ENCODE assay signal across 8 mouse cellular contexts in genomic region chr19:59076131-59076530, GRCm38 (mm10). TPM values are rescaled to one million over a fixed set of nuclear protein-coding genes. Genes with fewer than 3 reads are reported as not detected.
DNase-seq lines count a peak whose midpoint lies in the region; ATAC-seq and TF ChIP-seq lines count a peak whose summit lies in the region.

No protein-coding gene starts in this region.

- no peak overlapping the region for H3K4me3 ChIP-seq in heart, embryonic 16.5 days (ENCODE audit: low read length)
- H3K4me3 ChIP-seq in hindbrain, embryonic 13.5 days = peak overlapping the region; percentile 79
- H3K4me3 ChIP-seq in neural tube, embryonic 13.5 days = peak overlapping the region; percentile 73
- H3K4me3 ChIP-seq in thymus, adult 2 months (ENCODE audit: control insufficient read depth, insufficient read depth, low read length) = no peak overlapping the region

- H3K36me3 ChIP-seq in heart, embryonic 16.5 days (ENCODE audit: control insufficient read depth, insufficient read depth) = no peaks in the 10 kb centered on the region
- H3K36me3 ChIP-seq in hindbrain, embryonic 13.5 days = no peaks in the 10 kb centered on the region
- H3K36me3 ChIP-seq in neural tube, embryonic 13.5 days = no peaks in the 10 kb centered on the region
- H3K36me3 ChIP-seq in thymus, adult 2 months (ENCODE audit: control insufficient read depth, insufficient read depth, low read length) = no peaks in the 10 kb centered on the region

- ATAC-seq in heart, embryonic 16.5 days (replicated peaks; ENCODE audit: extremely low read depth, insufficient read depth, low FRiP score) = no peak
- no peak for ATAC-seq in hindbrain, embryonic 13.5 days (ENCODE audit: low FRiP score)
- ATAC-seq in neural tube, embryonic 13.5 days (ENCODE audit: low read depth) = peak; percentile 30; the same call in 1 of the 2 replicates

- no peak for TF ChIP-seq CTCF in brain, embryonic 14.5 days (IDR thresholded peaks at IDR 0.05; ENCODE audit: borderline replicate concordance, extremely low read depth, insufficient read depth, insufficient read length)
- TF ChIP-seq CTCF in thymus, adult 2 months (IDR thresholded peaks at IDR 0.05; ENCODE audit: borderline replicate concordance, control insufficient read depth, extremely low read depth, insufficient read depth, low read length, poor library complexity) = no peak

- H3K4me1 ChIP-seq in heart, embryonic 16.5 days (ENCODE audit: control insufficient read depth, insufficient read depth, low read length) = no peaks in the 10 kb centered on the region; the same call in 1 of the 2 replicates
- peaks cover 27% of the 10 kb centered on the region for H3K4me1 ChIP-seq in hindbrain, embryonic 13.5 days (replicated peaks)
- peaks cover 23% of the 10 kb centered on the region for H3K4me1 ChIP-seq in neural tube, embryonic 13.5 days (replicated peaks)
- H3K4me1 ChIP-seq in thymus, adult 2 months (replicated peaks; ENCODE audit: control insufficient read depth, insufficient read depth, low read length) = no peaks in the 10 kb centered on the region

- no peak overlapping the region for H3K27ac ChIP-seq in heart, embryonic 16.5 days (ENCODE audit: low read length)
- no peak overlapping the region for H3K27ac ChIP-seq in hindbrain, embryonic 13.5 days
- no peak overlapping the region for H3K27ac ChIP-seq in neural tube, embryonic 13.5 days (replicated peaks)
- no peak overlapping the region for H3K27ac ChIP-seq in thymus, adult 2 months (ENCODE audit: control insufficient read depth, insufficient read depth, low read length)

- H3K9ac ChIP-seq in heart, embryonic 16.5 days (ENCODE audit: low read length) = no peak overlapping the region
- H3K9ac ChIP-seq in hindbrain, embryonic 13.5 days = no peak overlapping the region; the same call in 1 of the 2 replicates
- peak overlapping the region; percentile 88; the same call in 1 of the 2 replicates for H3K9ac ChIP-seq in neural tube, embryonic 13.5 days

- peak overlapping the region; percentile 96; the same call in 1 of the 2 replicates for H3K4me2 ChIP-seq in heart, embryonic 16.5 days (ENCODE audit: low read depth, low read length)
- H3K4me2 ChIP-seq in hindbrain, embryonic 13.5 days = peak overlapping the region; percentile 93
- H3K4me2 ChIP-seq in neural tube, embryonic 13.5 days = peak overlapping the region; percentile 92

- peaks cover 34% of the 10 kb centered on the region for H3K27me3 ChIP-seq in heart, embryonic 16.5 days (ENCODE audit: control insufficient read depth, insufficient read depth, low read length)
- H3K27me3 ChIP-seq in hindbrain, embryonic 13.5 days = peaks cover 52% of the 10 kb centered on the region
- H3K27me3 ChIP-seq in neural tube, embryonic 13.5 days = peaks cover 52% of the 10 kb centered on the region
- H3K27me3 ChIP-seq in thymus, adult 2 months (ENCODE audit: control insufficient read depth, insufficient read depth, low read length) = peaks cover 4% of the 10 kb centered on the region

- TF ChIP-seq POLR2A in brain, embryonic 14.5 days (IDR thresholded peaks at IDR 0.05; ENCODE audit: borderline replicate concordance, extremely low read depth, insufficient read depth, insufficient read length, poor library complexity, severe bottlenecking) = no peak
- TF ChIP-seq POLR2A in thymus, adult 2 months (IDR thresholded peaks at IDR 0.05; ENCODE audit: control insufficient read depth, extremely low read depth, insufficient read depth, low read length, poor library complexity) = no peak

- no peak for DNase-seq in heart, adult 8-10 months (ENCODE audit: low spot score)
- DNase-seq in brain, embryonic 14.5 days (ENCODE audit: low read depth) = peak; percentile 23
- DNase-seq in thymus, adult 2 months = no peak
- DNase-seq in urinary bladder, postnatal 36 days (ENCODE audit: low spot score in 2 of 2) = no peak
- no peak for DNase-seq in right cerebral cortex, adult 18-20 months

- WGBS in heart, embryonic 16.5 days = 19% methylated on average over 5 of the region's 5 CpGs
- 15% methylated on average over 5 of the region's 5 CpGs for WGBS in hindbrain, embryonic 13.5 days
- 7% methylated on average over 5 of the region's 5 CpGs for WGBS in neural tube, embryonic 13.5 days
- 27% methylated on average over 5 of the region's 5 CpGs for WGBS in thymus, adult 2 months

- H3K9me3 ChIP-seq in heart, embryonic 16.5 days (replicated peaks; ENCODE audit: control insufficient read depth, low read length) = no peaks in the 10 kb centered on the region
- H3K9me3 ChIP-seq in hindbrain, embryonic 13.5 days = no peaks in the 10 kb centered on the region
- H3K9me3 ChIP-seq in neural tube, embryonic 13.5 days = no peaks in the 10 kb centered on the region

RNA-seq across cellular contexts. Expression of gene Shtn1, which starts 0.2 kb away (rescaled TPM):
- 1.1 and 1.3 TPM in 2 replicates for polyA plus RNA-seq in heart, embryonic 16.5 days (2015; fragmentation: Nextera tagmentation; extraction: Ambion mirVana)
- 1 to 10 TPM; 2.1 to 3.4 (median 2.6) TPM for total RNA-seq in heart, adult 8-10 months (2022)
- polyA plus RNA-seq in brain, embryonic 14.5 days (2012; rRNA removed) = 46.4 and 51.1 TPM in 2 replicates
- polyA plus RNA-seq in hindbrain, embryonic 13.5 days (2015; fragmentation: Nextera tagmentation; extraction: Ambion mirVana) = 29.6 and 29.8 TPM in 2 replicates
- polyA plus RNA-seq in neural tube, embryonic 13.5 days (2015; fragmentation: Nextera tagmentation; extraction: Ambion mirVana) = 33.8 and 35.0 TPM in 2 replicates
- 1.4 and 1.7 TPM in 2 replicates for polyA plus RNA-seq in thymus, adult 2 months (2012; rRNA removed)

Comparison
In these comparisons a context has a peak if more than half of its experiments do, and no peak if none do; other contexts are left out.
1. H3K4me3 ChIP-seq: peak in hindbrain, embryonic 13.5 days (single experiment) and neural tube, embryonic 13.5 days (single experiment); none in heart, embryonic 16.5 days (single experiment) and thymus, adult 2 months (single experiment).
2. RNA of gene Shtn1, which starts 0.2 kb away (polyA plus RNA-seq): 46.4 to 51.1 TPM in brain, embryonic 14.5 days, 33.8 to 35.0 TPM in neural tube, embryonic 13.5 days and 29.6 to 29.8 TPM in hindbrain, embryonic 13.5 days; 1.4 to 1.7 TPM in thymus, adult 2 months and 1.1 to 1.3 TPM in heart, embryonic 16.5 days; every median in the first group is over 10 times any median in the second.
3. Peak in every context shown above with its lines, with median percentiles within 50 percentile points of each other: H3K4me2 ChIP-seq.